Mouse (Mus musculus) macrophage (primary cell): Measurements from ENCODE around the gene Caskin2. TPM values are rescaled to one million over a fixed set of nuclear protein-coding genes. Genes with fewer than 3 reads are reported as not detected.

Experiments used
- H3K27ac ChIP-seq: fragments of 350-480 bp; formaldehyde crosslinking; 2 replicates; pipeline ENCODE4 v1.9.0; 2021
- H3K36me3 ChIP-seq: fragments of 350-480 bp; formaldehyde crosslinking; 2 replicates; pipeline ENCODE4 v1.9.0; 2021; ENCODE audit errors: inconsistent target
- H3K4me3 ChIP-seq: fragments of 350-480 bp; formaldehyde crosslinking; 2 replicates; pipeline ENCODE4 v1.9.0; 2021; ENCODE audit errors: inconsistent target
- H3K79me2 ChIP-seq: fragments of 350-480 bp; formaldehyde crosslinking; 2 replicates; pipeline ENCODE4 v1.9.0; 2021; ENCODE audit errors: inconsistent target
- WGBS: methylation state at CpG from one replicate; pipeline ENCODE4 v1.1.7; 2026; ENCODE audit warnings: inconsistent platforms; ENCODE audit not compliant: missing documents; 5-methylcytosine and 5-hydroxymethylcytosine counted together
- polyA plus RNA-seq: library from polyadenylated mRNA; stranded (reverse); fragments of 250-400 nt; gene quantifications from 3 replicates; pipeline ENCODE4 v1.2.4, GENCODE M21; 2018; ENCODE audit warnings: inconsistent platforms

Gene Caskin2
- polyA plus RNA-seq, 1 experiment from 2014 or later = 0.86 TPM

DNA sequence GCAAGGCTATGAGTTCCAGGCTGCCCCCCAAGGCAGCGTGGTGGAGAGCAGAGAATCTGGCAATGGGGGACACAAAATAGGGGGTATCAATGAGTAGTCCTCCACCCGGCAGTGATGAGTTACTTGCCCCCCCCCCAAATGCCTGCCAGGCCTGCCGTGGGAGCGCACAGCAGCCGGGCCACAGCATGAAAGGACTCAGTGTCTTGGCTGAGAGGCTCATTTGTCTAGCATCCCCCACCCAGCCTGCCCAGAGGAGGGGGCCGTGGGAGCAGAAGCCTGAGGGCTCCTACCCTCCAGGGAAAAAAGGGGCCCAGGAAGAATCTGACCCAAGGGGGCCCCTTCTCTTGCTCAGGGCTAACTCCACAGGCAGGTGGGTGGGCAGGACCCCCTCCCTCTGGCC is 6.1 kb downstream of the Caskin2 start:
- Histone ChIP-seq H3K36me3 (no peaks in the 10 kb centered on the region), H3K79me2 (no peaks in the 10 kb centered on the region), H3K4me3 (no peak overlapping the region), H3K27ac (no peak overlapping the region)
- WGBS = 97% methylated on average over 6 of the region's 6 CpGs

DNA sequence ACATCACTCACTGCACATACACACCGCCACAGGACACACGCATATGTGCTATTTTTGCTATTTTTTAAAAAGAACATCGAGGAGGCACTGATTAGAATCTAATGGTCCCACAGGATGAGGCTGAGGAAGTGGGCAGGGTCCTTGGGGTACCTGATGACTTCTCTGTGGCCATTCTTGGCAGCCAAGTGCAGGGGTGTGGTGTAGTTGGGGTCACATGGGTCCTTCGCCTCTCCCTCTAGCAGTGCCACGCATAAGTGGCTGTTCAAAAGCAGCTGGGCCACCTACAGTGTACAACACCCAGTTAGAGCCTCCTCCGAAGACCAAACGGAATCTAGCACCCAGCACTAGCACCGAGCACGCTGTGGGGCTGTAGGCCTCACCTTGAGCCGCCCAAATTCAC is 7.3 kb downstream of the Caskin2 start:
- Histone ChIP-seq H3K79me2 (no peaks in the 10 kb centered on the region), H3K36me3 (no peaks in the 10 kb centered on the region), H3K4me3 (no peak overlapping the region), H3K27ac (no peak overlapping the region)
- WGBS = 79% methylated on average over 10 of the region's 10 CpGs

DNA sequence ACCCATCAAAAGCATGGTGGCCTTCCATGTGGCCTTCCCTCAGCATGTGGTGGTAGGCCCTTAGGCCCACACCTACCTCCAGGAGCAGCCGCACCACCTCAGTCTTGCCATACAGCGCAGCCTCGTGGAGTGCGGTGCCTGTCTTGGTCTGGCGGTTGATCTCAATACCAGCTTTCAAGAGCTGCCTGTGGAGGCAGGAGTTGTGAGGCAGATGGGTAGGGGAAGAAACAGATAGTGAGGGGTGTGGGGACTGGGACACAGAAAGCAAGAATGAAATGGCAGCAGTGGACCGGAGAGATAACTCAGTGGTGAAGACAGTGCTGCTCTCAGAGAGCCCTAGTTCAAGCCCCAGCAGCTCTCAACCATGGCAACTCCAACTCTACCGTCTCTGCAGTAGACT is 8.4 kb downstream of the Caskin2 start:
- no peak overlapping the region for H3K27ac ChIP-seq
- no peaks in the 10 kb centered on the region for H3K36me3 ChIP-seq
- WGBS = 93% methylated on average over 7 of the region's 7 CpGs
- no peak overlapping the region for H3K4me3 ChIP-seq
- H3K79me2 ChIP-seq = no peaks in the 10 kb centered on the region

DNA sequence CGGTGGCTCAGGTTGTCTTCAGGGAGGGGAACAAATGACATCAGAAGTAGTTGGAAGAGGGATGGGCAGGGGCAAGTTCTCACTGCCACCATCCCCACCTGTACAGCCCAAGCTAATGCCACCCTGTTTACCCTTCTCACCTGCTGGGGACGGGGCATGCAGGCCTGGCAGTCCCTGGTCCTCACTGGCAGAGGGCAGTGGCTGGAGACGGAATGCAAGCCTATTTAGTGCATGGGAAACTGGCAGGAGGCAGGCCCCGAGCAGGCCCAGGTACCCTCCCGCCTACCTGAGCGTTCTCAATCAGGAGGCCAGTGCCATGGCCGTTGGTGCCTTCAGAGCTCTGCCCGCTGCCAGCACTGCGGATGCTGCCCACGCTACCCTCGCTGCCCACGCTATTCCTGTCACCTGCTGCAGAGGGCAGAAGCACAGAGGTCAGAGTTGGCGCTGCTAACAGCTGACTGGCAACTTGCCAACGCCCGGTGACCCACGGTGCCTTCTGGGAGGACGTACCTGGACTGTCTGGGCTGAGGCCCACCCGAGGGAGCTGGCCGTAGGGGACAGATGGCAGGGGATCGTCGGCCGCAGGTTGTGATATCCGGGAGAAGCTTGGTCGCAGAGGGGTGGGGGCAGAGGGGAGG is 10.2 kb downstream of the Caskin2 start:
- Histone ChIP-seq H3K36me3 (0 out of 2 replicates have a peak, but pooled peaks cover 4% of the 10 kb centered on the region), H3K27ac (no peak overlapping the region), H3K4me3 (no peak overlapping the region), H3K79me2 (no peaks in the 10 kb centered on the region)
- WGBS = 91% methylated on average over 20 of the region's 24 CpGs

DNA sequence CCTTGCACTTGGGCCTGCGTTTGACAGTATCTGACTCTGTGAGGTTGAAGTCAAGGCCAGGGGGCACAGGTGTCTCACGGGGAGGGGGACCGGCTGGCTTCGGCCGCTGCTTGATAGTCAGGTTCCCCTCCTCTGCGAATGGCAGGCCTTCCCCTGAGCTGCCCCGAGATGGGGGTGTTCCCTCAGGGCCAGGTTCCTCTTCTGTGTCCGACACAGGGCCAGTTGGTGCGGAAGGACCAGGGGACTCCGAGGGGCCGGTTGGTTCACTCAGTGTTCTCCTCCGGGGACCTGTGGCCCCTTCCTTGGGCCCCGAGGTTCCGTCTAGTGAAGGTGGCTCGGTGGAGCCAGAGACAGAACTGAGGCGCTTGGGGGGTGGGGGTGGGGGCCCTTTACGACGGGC is 12.5 kb downstream of the Caskin2 start:
- WGBS = 85% methylated on average over 14 of the region's 18 CpGs
- Histone ChIP-seq H3K79me2 (no peaks in the 10 kb centered on the region), H3K36me3 (peaks cover 10% of the 10 kb centered on the region; the same call in 1 of the 2 replicates), H3K4me3 (no peak overlapping the region), H3K27ac (no peak overlapping the region)

DNA sequence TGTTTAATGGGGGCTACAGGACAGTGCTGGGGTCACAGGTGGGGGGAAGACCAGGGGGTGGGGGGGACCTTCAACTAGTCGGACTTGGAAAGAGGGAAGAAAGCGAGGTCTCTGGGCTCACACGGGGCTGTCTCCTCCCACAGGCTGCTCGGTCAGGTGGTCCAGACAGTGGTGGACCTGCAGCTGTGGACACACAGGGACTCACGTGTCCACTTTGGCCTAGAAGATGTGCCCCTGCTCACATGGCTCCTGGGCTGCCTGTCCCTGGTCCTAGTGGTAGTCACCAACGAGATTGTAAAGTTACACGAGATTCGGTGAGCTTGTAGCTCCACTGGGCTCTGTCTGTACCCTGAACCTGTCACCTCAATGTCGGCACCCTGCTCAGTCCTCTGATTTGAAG is 15.8 kb downstream of the Caskin2 start:
- Histone ChIP-seq H3K4me3 (no peak overlapping the region), H3K36me3 (peaks cover 43% of the 10 kb centered on the region), H3K27ac (no peak overlapping the region), H3K79me2 (no peaks in the 10 kb centered on the region)
- WGBS = 89% methylated on average over 9 of the region's 9 CpGs

DNA sequence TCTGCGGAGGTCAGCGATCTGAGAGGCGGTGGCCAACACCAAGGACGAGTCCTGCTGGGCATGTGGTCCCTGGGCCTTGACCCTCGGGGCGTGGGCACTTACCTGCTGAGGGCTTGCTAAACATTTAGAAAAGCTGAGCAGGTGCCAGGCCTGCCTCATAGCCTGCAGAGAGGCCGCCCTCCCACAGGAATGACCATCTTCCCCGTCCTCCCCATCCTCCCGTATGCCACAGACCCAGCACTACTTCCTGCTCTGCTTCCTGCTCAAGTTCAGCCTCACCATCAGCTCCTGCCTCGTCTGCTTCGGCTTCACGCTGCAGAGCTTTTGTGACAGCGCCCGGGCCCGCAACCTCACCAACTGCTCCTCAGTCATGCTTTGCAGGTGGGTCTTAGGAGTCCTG is 16.5 kb downstream of the Caskin2 start:
- Histone ChIP-seq H3K27ac (no peak overlapping the region), H3K79me2 (no peaks in the 10 kb centered on the region), H3K4me3 (no peak overlapping the region), H3K36me3 (peaks cover 50% of the 10 kb centered on the region)
- 64% methylated on average over 15 of the region's 15 CpGs for WGBS

DNA sequence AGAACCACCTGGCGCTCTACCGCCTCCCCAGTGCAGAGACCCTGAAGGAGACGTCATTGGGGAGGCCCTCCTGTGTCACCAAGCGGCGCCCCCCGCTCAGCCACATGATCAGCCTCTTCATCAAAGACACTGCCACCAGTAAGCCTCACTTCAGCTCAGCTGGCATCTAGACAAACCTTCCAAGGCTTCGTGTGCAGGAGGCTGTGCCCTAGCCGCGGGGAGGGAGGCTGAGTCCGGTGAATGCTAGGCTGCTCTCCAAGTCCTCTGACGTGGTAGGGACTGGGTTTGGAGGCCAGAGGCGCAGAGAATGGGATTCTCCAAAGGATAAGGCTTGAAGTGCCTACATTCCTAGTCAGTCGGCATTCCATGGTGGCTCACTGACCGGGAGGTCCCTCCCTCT is 21.1 kb downstream of the Caskin2 start:
- no peaks in the 10 kb centered on the region for H3K79me2 ChIP-seq
- 94% methylated on average over 14 of the region's 14 CpGs for WGBS
- peaks cover 61% of the 10 kb centered on the region for H3K36me3 ChIP-seq
- no peak overlapping the region for H3K27ac ChIP-seq
- H3K4me3 ChIP-seq = no peak overlapping the region

DNA sequence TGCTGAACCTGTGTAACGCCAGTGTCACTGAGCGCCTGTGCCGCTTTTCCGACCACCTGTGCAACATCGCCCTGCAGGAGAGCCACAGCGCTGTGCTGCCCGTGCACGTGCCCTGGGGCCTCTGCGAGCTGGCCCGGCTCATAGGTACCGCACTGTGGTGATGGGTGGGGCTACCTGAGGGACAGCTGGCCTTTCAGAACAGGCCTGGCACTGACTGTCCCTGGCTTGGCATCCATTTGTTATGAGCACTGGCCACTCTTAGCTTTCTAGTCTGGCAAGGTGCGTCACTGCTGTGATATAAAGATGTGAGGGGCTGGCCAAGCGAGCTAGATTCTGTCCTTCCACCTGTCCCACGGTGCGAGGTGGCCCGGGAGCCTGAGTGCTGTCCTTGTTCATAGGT is 21.5 kb downstream of the Caskin2 start:
- peaks cover 61% of the 10 kb centered on the region for H3K36me3 ChIP-seq

DNA sequence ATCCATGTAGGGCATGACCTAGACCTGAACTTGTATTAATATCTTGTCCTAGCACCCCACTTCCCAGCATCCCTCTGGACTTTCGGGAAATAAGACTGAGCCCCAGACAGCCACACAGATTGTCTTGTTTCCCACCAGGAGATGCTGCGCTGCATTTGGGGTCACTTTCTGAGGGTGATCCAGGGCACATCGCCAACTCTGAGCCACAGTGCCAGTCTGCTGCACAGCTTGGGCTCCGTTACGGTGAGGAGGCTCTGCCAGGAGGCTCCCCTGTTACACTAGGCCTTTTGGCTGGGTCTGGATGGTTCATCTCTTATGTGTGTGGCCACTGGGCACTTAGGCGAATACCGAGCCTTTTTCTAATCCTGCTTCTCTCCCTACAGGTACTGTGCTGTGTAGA is 23.7 kb downstream of the Caskin2 start:
- WGBS = 93% methylated on average over 7 of the region's 7 CpGs
- Histone ChIP-seq H3K27ac (no peak overlapping the region), H3K4me3 (no peak overlapping the region), H3K79me2 (no peaks in the 10 kb centered on the region), H3K36me3 (peaks cover 50% of the 10 kb centered on the region)

More for the DNA sequence above, 21.5 kb downstream of the Caskin2 start:
- Histone ChIP-seq H3K4me3 (no peak overlapping the region), H3K79me2 (no peaks in the 10 kb centered on the region), H3K27ac (no peak overlapping the region)
- WGBS = 95% methylated on average over 16 of the region's 16 CpGs

DNA sequence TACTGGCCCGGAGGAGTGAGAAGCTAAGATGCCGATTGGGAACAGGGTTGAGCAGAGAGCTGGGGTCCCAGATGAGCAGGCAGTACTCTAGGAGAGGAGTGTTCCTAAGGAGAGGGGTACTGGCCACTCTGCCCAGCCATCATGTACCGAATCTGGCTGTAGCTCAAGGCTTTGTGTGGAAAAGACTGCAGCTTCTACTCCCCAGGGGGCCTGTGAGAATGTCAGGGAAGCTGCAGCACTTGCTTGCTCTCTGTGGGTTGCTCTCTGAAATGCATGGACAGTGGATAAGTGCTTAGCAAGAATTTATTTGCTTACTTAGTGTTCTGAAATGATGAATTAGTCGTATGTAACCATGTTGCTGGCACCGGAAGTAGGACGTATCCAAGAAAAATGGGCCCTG is 27.0 kb downstream of the Caskin2 start:
- Histone ChIP-seq H3K4me3 (no peak overlapping the region), H3K36me3 (peaks cover 19% of the 10 kb centered on the region; the same call in 1 of the 2 replicates)

DNA sequence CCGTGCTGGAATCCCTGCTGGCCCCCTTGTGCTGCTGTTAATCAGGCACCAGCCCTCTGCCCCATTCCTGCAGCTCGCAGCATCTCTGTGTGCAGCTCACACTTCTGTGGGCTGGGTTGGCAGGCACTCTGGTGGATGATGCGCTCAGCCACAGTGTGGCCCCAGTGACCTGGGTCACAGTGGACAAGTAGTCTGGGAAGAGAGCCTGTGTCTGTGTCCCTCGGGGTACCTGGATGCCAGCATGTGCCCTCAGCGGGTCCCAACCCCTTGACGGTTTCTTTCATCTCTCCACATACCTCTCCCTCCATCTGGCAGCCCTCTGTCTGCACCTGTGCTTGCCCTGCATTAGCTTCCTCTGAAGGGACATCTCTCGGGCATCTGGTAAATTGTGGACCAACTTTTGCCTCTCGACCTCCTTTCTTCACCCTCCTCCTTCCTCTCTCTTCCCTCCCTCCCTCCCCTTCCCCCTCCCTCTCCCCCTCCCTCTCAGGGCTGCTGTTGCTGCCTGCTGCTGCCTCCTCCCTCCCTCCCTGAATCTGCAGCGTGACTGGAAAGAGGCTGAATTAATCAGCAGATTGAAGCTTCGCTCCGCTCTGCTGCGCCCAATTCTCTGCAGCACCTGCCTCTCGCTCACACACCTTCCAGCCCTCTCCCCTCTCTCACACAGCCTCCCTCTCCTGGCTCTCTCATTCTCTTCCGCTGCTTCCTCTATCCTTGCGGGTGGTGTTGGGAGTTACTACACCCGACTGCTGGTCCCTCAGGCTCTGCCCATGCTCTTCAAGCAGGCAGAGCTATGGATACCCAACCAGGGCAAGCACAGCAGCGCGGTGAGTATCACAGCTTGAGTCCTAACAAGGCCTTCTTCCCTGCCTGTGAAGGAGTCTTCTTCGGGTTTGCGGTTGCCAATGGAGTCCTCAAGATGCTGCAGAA is 33.0 kb downstream of the Caskin2 start:
- H3K36me3 ChIP-seq = no peaks in the 10 kb centered on the region
- no peaks in the 10 kb centered on the region for H3K79me2 ChIP-seq
- 57% methylated on average over 20 of the region's 20 CpGs for WGBS
- H3K4me3 ChIP-seq = no peak overlapping the region
- H3K27ac ChIP-seq = no peak overlapping the region

More for the DNA sequence above, 27.0 kb downstream of the Caskin2 start:
- no peaks in the 10 kb centered on the region for H3K79me2 ChIP-seq
- no peak overlapping the region for H3K27ac ChIP-seq
- 94% methylated on average over 6 of the region's 6 CpGs for WGBS

DNA sequence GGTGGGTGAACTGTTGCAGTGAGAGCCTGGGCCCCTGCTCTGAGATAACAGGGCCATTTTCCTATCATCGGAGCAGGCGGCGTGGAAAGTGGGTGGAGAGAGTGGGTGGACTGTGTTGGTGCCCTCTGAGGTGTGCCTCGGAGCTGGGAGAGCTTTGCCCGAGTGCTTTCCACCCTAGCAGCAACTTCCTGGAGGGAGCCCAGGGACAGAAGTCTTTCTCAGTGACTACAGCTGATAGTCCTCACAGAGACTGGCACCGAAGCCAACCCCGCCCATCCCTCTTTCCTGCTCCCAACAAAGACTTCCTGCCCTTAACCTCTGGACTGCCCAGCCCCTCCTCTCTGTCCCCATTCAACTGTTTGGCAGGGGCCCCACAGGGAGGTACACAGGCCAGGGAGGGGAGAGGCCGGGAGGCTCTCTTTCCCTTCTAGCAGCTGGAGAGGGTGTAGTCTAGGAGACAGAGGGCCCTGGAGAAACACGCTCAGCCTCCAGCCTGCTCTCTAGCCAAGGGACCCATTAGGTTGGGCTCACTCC is 34.3 kb downstream of the Caskin2 start:
- H3K4me3 ChIP-seq = no peak overlapping the region
- no peak overlapping the region for H3K27ac ChIP-seq
- 48% methylated on average over 9 of the region's 9 CpGs for WGBS

DNA sequence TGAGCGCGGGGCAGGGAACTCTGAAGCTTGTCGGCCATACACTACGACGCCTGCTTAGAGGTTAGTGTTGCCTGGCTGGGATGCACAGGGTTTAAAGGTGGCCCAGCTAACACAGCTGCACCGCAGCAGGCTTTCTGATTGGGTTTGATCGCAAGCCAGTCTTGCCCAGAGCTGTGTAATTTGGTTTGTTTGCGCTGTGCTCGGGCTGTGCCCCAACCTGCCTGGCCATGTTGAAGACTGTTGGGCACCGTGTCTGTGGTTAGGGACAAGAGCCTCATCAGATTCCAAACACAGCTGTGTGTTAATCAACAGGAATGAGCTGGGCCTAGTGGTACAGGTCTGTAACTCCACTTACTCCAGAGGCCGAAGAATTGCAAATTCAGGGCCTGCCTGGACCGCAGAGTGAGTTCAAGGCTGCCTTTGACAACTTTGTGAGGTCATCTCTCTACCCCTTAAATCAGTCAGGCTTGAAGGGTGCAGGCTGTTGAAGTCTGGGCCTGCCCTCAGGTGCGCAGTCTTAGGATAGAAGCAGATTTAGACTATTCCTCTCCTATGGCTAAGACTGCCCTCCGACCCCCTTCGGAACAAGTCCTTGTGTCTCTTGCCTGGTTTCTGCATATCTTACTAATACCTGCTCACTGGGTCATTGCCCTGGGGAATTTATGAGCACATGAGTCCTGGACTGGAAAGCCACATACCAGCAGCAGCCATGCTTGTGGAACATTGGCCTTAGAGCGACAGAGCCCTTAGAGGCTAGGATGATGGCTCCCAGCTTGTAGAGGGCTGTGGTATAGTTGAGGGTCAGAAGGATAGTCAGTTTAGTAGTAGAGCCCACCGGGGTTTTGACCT is 35.7 kb downstream of the Caskin2 start:
- peaks cover 11% of the 10 kb centered on the region; the same call in 1 of the 2 replicates for H3K79me2 ChIP-seq
- no peaks in the 10 kb centered on the region for H3K36me3 ChIP-seq
- 94% methylated on average over 17 of the region's 17 CpGs for WGBS
- H3K27ac ChIP-seq = no peak overlapping the region
- no peak overlapping the region for H3K4me3 ChIP-seq

More for the DNA sequence above, 34.3 kb downstream of the Caskin2 start:
- H3K36me3 ChIP-seq = no peaks in the 10 kb centered on the region
- no peaks in the 10 kb centered on the region; the same call in 1 of the 2 replicates for H3K79me2 ChIP-seq
